Mouse (Mus musculus) kidney, adult 8-10 months (tissue): ENCODE measurements at regions not wholly inside any gene's neighbourhood (a gene's known extent, or its start where the extent isn't known, plus 50 kb on each side); places are given as distances from the start of the nearest gene placed in this dataset.

Experiments
- DNase-seq, 2 experiments: peaks; one replicate each; pipeline ENCODE4 v3.0.0; 2022

DNA sequence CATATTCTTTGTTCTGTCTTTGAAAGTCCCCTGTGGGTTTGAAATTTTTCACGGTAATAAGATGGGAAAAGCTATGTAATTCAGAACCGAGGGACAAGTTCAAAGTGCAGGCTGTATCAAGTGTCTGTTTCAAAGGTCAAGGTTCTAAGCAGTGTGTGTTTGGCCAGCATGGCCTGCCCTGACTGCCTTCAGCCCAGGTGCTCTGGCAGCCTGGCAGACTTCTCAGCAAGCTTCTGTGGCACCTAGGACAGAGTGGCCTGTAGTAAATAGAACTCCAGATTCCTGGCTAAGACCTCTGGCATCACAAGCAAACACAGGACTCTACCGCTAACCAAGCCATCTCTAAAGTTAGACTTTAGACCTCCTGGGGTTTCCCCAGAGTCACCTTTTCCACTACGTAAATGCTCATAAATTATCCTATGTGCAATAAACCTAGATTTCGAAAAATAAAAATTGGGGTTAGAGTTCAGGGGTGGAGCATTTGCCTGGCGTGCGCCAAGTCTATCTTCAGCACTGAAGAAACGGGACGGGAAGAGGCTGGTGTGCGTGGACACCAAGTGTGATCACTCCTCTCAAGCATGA, 436.5 kb upstream of the Mgmt start:
- DNase-seq = peak; percentile 55 to 72

DNA sequence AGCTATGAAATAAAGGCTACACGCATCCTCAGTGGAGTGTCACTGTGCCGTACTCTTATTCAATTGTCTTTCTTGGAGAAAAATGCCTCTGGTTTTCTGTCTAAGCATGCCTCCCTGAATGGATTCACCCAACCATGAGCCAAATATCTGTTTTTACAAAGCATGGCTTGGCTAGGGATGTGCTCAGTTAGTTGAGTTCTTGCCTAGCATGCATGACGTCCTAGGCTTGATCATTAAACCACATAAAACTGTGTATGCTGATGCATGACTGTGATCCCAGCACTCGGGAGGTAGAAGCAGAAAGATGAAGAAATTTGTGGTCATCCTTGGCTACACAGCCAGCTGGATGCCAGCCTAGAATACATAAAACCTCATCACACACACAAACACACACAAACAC, 417.3 kb upstream of the Mgmt start:
- DNase-seq = peak; percentile 26 to 49

DNA sequence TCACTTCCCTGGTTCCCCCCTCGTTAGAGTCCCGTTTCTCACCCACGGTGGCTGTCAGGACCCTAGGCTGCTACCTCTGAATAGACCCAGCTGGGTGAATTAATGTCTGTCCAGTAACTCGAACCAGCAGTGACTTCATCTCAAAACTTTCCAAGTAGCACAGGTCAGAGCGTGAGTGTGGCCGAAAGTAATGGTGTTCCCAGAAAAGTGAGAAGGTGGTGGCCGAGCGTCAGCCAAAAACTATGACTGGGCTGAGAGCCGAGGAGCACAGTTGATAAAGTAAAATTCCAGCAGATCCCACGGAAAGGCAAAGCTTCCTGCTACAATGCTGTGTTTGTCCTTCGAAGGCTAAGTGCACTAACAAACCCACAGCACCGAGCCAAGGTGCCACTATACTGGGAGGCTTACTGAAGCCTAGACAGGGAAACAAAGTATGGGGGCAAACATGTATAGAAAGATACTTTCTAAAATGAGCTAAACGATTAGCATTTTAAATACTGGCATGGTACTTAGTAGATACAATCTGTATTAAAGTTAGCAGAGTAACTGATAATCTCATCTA, 413.7 kb upstream of the Mgmt start:
- no peak for DNase-seq

DNA sequence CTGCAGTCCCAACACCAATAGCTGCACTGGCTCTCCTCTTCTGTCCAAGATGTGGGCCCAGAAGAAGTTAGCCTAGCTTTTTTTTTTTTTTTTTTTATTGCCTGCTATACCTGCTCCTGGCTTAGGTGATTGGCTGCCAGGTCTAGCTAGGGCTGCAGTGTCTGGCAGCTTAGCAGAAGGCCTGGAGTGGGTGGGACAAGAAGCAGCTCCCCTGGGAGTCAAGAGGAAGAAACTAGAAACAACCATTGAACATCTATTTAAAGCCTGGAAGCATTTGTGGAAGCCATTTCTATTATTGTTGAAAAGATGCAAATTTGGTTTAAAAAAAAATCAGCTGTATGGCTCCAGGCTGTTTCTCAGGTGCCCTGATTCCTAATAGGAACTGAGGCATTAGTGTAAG, 411.2 kb upstream of the Mgmt start:
- DNase-seq = no peak

DNA sequence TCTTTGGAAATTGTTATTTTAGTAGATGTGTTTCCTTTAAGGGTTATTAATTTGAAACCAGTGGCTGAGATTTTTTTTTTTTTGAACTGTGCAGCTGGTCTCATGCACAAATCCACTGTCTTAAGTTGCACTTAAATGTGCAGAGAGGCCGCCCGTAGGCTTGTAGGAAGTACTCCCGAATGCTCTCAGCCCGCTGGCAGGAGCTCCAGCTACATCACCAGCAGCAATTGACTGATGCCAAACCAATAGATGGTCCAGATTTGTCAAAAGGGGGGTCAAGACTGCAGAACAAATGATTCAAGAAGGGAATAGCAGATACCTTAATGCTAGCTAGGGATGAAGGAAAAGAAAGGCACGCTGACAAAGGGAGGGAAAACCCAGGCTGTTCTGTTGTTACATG, 406.9 kb upstream of the Mgmt start:
- DNase-seq = no peak

DNA sequence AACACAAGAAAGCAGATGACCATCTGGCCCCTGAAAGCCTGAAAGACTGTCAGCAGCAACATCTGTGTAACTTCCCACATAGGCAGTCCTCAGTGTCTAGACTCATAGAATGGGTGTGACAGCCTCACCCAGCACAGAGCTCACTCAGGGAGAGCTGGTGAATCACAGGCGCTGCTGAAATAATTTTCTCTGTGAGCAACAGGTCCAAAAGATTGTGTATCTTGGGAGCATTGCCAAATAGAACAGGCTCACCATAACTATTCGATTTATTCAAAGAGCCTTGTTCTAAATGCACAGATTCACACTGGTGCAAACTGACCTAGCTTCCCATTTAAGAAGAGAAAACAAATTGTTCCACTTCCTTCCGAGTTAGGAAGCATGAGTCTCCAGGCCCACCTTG, 399.6 kb upstream of the Mgmt start:
- no peak for DNase-seq

DNA sequence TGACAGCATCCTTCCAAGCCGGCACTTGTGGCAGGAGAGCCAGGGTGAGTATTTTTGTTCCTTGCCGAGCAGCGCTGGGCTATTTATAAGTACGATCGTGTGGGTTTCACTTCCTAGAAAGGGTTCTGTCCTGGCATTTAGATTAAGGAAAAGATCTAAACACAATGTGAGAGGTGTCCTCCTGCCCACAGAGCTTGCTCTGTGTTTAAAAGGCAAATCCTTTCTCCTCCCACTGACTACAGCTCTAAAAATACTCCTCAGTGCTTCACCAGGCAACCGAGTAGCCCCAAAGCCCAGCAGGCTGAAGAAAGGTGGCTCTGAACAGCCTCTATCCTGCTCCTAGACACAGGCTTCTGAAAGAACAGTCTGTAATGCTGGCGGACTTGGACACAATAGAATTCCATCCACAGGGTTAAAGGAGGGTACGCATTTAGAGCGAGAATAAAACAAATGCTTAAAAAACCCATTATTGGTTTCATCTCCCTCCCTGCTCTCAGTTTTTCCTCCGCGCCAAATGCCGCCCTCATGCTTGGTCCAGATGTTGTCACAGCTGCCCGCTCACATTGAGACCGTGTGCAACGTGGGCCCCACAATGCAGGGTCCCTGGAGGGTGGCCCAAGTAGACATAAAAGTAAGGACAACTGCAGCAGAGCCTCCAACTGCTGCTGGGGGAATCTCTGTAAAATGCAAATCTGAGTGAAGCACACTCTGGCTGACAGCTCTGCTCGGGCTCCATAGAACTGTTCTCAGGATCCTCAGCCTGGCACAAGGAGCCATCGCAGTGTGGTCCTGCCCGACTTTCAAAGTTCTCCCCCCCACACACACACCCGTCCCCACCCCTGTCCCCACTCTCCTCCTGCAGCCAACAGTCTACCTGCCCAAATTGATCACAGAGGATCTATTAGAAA, 397.8 kb upstream of the Mgmt start:
- no peak for DNase-seq

DNA sequence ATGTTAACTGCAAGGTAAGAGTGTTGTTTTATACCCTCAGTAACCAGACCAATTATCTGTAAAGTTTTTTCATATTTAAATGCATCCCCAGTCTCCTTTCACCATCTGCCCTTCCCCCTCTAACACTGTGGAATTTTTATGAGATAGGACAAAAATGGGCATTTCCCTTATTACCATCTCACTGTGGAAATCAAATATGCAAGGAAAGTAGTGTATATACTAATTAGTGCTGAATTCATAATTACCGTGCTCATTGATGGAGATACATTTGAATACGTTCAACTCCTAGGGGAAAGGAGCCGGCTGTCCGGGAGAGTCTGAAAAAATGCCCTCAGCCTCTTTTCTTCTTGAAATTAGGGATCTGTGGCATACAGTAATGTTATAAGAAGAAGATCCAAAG, 394.4 kb upstream of the Mgmt start:
- DNase-seq = no peak

DNA sequence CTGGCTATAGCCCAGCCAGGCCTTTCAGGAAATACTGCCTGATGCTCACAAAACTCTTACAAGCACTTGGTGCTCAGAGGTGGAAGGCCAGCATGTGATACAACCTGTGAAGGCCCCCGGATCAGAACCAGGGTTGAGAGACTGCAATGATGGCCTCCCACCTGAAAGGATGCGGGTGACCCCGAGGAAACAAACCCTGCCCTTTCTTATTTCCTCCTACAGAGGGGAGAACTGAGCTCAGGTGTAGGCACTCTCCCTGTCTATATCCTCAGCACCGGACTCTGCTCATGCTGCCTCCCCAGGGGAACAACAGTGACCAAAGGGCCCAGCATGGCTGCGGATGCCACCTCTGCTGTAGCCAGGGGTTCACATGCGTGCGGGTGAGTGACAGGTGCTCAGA, 393.3 kb upstream of the Mgmt start:
- no peak for DNase-seq

DNA sequence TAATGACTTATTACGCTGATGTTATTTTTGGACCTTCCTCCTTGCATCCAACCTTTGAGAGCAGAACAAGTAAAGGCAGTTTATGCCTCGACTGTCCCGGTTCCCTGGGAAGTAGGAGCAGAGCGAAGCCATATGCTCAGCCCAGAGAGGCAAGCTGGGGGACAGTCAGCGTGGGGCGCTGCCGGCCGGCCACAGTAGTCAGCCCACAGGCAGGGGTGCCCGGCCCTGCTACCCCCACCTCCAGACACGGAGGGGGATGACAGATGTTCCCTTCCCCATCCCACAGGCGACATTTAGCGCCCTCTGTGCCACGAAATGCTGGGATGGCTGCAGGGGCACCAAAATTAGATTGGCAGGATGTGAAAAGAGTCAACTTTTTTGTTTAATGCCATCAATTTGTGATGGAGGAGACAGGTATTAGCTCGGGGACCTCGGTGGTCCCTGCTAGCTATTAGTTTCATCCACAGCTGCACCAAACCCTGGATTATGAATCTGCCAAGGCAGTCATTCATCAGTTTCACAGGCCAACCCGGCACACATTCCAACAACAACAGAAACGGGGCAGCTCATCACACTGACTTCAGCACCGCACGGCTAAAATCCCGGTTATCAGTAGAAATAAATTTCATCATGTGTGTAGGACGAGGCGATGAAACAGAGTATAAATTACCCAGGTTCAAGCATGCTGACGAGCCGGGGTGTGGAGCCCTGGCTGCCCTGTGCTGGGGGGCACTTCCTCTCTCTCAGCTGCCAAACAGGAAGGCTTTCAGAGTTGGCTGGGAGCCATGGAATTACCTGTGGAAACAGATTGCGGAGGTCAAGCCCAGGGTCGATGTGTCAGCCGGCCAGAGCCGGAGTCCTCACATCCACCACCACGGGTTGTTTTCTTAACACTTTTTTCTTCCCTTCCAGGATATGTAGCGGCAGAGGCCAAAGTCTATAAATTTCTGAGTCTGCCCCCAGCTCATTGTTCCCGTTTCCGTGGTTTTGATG, 392.3 kb upstream of the Mgmt start:
- DNase-seq = peak; percentile 46 to 51

DNA sequence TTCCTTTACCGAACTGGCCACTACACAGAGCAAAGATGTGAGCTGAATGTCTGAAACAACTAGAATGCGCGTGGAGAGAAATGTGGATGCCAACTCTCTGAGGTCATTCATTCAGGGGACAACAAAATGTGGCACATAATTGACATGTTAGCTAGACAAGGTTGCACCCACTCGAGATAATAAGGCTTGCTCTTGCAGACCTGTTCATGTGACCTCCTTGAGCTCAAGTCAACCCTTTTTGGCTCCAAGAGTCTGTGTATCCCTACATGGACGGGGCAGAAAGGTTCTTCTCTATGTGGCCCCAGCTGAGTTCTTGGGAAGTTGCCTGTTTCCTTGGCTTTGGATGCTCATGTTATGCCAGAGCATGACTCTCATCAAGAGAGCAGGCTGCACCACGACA, 383.0 kb upstream of the Mgmt start:
- DNase-seq = no peak

DNA sequence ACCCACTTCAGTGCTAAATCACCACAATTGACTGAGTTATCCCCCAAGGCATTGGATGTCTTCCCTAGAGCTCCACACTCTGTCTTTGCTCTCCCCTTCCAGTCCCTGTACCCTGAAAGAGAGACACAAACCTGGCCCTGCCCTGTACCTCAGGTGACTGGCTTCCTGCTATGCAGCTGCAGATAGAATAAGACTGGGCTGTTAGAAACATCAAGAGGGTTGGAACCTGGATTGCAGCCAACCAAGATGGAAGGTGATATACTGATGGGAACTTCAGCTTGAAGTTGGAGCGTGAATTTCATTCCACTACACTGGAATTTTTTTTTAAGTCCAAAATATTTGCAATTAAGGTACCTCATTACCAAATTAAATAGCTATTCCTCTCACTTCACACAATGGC, 379.0 kb upstream of the Mgmt start:
- no peak for DNase-seq

DNA sequence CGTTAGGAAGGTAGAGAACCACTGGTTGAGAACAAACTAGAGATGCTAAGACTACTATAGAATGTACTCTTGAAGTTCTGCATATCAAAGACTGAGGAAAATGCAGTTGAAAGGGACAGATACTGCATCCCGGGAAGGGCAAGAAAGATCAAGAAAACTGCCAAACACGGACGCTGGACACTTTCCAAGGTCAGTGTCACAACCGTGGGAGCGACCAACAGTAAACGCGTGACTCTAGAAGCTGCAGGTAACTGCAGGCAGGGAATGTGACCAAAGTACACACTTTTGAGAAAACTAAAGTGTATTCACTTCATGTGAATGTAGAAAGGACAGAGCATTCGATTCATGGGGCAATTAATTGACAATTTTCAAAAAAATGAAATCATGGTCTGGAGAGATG, 368.6 kb upstream of the Mgmt start:
- peak; percentile 19 for DNase-seq

DNA sequence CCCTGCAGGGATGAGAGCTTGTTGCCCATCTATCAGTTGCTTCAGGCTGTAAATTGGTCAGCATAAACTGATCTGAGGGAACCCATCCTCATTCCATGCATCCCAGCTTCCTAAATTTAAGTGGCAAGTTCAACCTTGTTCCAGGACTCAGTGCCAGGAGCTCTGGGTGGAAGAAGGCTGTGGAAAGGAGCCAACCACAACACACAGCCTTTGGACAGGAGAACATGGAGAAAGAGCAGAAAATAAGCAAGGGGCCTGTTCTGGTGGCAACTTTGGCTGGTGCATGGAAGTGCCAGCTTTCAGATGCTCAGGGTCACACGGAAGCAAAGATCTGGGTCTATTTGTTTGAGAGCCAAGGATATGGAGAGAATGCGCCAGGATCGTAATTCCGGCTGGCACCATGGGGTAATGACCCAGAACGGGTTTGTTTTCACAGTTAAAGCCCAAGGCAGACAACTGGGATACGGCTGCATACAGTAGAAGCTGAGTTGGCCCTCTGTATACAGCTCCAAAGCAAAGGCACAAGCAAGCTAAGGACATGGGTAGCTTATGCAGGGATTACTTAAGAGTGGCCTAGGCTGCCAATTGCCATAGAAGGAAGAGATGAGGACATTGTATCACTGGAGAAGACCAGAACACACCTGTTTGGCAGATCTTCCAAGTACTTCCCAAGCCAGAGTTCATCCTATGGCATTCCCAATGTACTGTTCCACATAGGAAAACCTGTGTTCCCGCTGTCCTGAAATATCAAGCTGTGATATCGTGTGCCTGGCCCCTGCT, 364.2 kb upstream of the Mgmt start:
- peak; percentile 16 to 27 for DNase-seq

DNA sequence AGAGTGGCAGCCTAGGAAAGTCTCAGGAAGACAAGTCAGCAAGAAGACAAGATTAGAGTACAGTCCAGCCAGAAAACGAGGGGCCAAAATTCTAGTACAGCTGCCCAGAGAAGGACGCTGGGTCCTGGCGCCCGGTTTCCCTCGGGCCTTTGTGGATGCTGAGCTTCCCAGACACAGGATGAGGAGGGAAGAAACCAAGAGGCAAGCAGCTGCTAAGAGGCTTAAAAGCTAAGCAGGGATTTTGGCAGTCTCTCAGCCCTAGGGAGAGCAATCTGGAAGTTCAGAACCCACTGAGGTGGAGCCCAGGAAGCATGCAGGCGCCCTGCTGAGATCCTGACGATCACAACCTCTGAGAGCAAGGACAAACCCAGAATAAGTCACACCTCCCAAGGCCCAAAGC, 363.1 kb upstream of the Mgmt start:
- no peak for DNase-seq

DNA sequence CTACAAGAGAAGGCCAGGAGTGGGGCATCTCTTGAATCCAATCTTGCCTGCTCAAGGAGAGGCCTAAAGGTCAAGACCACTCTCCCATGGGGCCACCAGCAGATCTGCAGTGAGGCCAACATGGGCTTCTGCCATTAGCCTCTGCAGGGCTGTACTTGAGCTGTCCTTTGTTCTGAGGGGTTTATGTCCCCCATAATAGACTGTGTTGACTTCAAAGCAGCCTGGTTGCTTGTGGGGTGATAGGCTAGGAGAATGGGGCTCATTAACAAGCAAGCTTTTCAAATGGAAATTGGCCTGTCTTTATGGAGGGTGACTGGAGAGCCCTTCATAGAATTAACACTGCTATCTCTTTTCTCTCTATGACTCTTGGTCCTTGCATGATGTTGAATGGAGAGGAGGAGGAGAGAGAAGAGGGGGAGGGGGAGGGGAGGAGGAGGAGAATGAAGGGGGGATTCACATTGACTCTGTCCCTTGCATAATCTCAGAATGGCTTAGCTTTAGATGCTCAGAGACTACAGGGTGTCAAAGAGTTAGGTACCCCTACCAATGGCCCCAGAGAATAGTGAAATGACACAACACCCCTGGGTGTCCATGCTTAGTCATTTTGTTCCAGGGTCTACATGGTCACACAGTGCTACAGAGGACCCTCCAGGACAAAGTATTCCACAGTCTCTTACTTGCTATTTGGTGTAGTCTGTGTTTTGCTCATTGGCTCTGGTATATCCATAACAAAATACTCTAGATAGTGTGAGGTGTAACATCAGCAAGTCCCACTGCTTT, 352.3 kb upstream of the Mgmt start:
- no peak for DNase-seq

DNA sequence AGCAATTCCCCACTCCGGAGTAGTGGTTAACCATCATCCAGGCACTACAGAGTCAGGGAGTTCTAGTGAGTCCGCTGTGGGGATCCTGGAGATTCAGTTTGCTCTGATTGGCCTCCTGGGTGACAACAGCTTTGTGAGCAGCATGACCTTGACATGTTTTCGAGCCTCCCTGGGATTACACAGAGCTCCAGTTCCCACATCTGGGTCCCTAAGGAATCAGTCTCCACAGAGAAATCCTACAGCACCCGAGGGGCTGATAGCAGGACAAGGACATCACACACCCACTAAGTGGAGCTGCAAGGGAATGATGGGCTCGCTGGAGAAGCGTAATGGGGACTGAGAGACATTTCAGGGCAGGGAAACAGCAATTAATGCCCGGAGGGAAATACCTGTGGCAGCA, 351.5 kb upstream of the Mgmt start:
- DNase-seq = no peak

DNA sequence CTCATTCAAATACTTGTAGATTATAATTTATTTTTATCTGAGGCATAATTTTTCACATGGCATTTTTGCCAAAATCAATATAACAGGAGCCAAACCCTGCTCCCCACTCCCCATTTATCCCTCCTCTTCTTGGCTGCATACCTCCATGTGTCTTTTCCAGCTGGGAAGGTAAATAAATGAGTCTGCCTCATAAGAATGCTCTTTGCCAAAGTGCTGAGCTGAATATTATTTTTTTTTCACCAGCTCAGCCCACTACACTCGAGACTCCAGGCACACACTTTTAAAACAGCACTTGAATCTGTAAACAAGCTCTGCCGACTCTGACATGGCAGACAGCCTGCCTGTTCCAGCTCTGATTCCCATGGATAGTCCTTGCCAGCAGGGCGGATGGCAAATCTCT, 346.6 kb upstream of the Mgmt start:
- DNase-seq = no peak

DNA sequence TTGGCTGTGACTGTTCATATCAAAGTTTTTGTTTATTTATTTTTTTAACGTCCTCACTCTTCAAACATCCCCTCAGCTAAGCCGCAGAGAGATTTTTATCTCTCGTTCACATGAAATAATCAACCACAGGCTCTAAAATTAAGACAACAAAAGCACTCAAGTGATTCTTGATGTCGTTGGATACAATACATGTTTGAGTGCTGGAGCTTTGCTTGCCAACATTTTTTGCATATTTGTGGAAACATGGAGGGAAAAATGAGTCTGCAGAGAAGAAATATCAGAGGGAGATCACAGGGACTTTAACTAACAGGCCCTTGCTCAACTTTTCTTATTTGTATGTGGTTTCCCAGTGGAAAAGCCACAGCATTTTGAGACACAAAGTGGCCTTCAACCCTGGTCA, 338.0 kb upstream of the Mgmt start:
- no peak for DNase-seq

DNA sequence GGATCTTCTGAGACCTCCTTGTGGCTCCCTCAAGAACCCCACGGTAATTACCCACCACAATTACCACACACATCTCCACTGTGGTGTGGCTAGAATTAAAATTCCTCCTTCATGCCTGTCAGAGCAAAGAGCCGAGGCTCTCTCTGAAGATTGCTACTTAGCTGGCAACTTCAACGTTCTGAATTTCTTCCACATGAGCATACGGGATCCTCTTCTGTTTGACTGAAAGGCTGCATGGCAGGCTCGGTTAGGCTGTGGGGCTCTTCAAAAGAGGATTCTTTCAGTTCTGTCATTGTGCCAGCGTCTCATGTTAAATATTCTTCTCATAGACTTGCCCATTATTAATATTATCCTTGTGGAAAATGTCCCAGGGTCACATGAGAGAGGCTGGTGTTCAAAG, 334.9 kb upstream of the Mgmt start:
- DNase-seq = no peak

DNA sequence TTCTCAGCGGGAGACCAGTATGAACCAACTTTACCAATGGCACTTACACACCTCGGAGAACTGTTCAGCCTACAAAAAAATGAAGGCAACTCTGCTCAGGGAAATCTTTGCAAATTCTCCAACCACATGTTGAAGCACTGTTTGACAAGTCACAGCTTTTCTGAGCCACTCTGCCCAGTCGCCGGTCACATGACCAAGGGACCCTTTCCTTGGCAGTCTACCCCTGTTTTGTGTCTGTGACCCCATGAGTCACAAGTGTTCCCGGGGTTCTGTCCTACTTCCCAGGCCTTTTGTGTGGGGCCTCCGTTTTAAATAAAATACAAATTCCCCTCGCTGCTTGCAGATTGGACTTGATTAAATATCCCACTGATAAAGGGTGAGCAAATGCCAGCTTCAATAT, 323.5 kb upstream of the Mgmt start:
- no peak for DNase-seq

DNA sequence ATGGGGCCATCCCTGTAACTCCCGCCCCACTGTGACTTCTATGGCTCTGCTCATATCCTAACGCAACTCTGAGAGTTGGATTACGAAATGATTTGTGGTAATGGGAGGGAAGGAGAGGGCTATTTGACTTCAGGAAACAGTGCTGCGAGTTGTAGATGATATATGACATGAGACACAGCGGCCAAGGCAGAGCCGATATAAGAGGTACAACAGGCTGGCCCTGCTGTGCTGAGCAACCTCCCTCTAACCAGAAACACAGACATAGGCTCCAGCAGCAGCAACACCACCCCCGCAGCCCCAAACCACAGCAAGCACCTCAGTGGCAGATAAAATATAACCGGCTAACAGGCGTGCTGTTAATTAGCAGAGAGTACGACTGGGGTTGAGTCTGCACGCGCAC, 312.5 kb upstream of the Mgmt start:
- no peak for DNase-seq
